Mouse (Mus musculus): ENCODE measurements around the gene Cyb561d1. TPM values are rescaled to one million over a fixed set of nuclear protein-coding genes. Genes with fewer than 3 reads are reported as not detected.

Cyb561d1 gene
- polyA plus RNA-seq, 1 experiment, result 7.0 TPM

GRCm38 (mm10) chr3:108203621-108204325 lies 2.8 kb upstream of the Cyb561d1 start:
- 82% methylated on average over 11 of the region's 11 CpGs for WGBS
- peak; percentile 84 for DNase-seq
- H3K27ac ChIP-seq (ENCODE audit: insufficient read depth, low read depth, low read length), result no peak overlapping the region

GRCm38 (mm10) chr3:108203212-108203611 lies 2.2 kb upstream of the Cyb561d1 start:
- H3K4me1 ChIP-seq (ENCODE audit: control insufficient read depth, insufficient read depth, low read length), result no peaks in the 10 kb centered on the region
- H3K27me3 ChIP-seq (replicated peaks; ENCODE audit: control insufficient read depth, insufficient read depth, low read length), result no peaks in the 10 kb centered on the region
- 94% methylated on average over 13 of the region's 13 CpGs for WGBS
- H3K4me3 ChIP-seq (ENCODE audit: insufficient read depth, low read depth, low read length), result no peak overlapping the region
- no peak for TF ChIP-seq POLR2A (IDR thresholded peaks at IDR 0.05; ENCODE audit: low read depth, low read length)
- TF ChIP-seq CTCF (conservative IDR thresholded peaks at IDR 0.05; ENCODE audit: insufficient read depth, insufficient read length, low read depth, low read length), result no peak
- H3K36me3 ChIP-seq (ENCODE audit: control insufficient read depth, insufficient read depth, low read length), result no peaks in the 10 kb centered on the region
- no peak overlapping the region for H3K27ac ChIP-seq (ENCODE audit: insufficient read depth, low read depth, low read length)
- no peak for DNase-seq

More at GRCm38 (mm10) chr3:108203621-108204325, 2.8 kb upstream of the Cyb561d1 start:
- Histone ChIP-seq H3K4me3 (ENCODE audit: insufficient read depth, low read depth, low read length) (no peak overlapping the region), H3K4me1 (ENCODE audit: control insufficient read depth, insufficient read depth, low read length) (no peaks in the 10 kb centered on the region), H3K36me3 (ENCODE audit: control insufficient read depth, insufficient read depth, low read length) (no peaks in the 10 kb centered on the region), H3K27me3 (replicated peaks; ENCODE audit: control insufficient read depth, insufficient read depth, low read length) (no peaks in the 10 kb centered on the region)
- TF ChIP-seq CTCF (conservative IDR thresholded peaks at IDR 0.05; ENCODE audit: insufficient read depth, insufficient read length, low read depth, low read length), result peak; percentile 85
- TF ChIP-seq POLR2A (IDR thresholded peaks at IDR 0.05; ENCODE audit: low read depth, low read length), result no peak

- Histone ChIP-seq H3K27ac (ENCODE audit: insufficient read depth, low read depth, low read length) (no peak overlapping the region), H3K27me3 (replicated peaks; ENCODE audit: control insufficient read depth, insufficient read depth, low read length) (no peaks in the 10 kb centered on the region), H3K36me3 (ENCODE audit: control insufficient read depth, insufficient read depth, low read length) (no peaks in the 10 kb centered on the region), H3K4me1 (ENCODE audit: control insufficient read depth, insufficient read depth, low read length) (no peaks in the 10 kb centered on the region), H3K4me3 (ENCODE audit: insufficient read depth, low read depth, low read length) (no peak overlapping the region)
- DNase-seq, result no peak
- TF ChIP-seq CTCF (conservative IDR thresholded peaks at IDR 0.05; ENCODE audit: insufficient read depth, insufficient read length, low read depth, low read length) (no peak), POLR2A (IDR thresholded peaks at IDR 0.05; ENCODE audit: low read depth, low read length) (no peak)
These were observed 1.5 kb upstream of the Cyb561d1 start for GRCm38 (mm10) chr3:108202506-108202905.

GRCm38 (mm10) chr3:108199231-108199630 lies 1.8 kb downstream of the Cyb561d1 start:
- DNase-seq, result no peak
- Histone ChIP-seq H3K4me3 (ENCODE audit: insufficient read depth, low read depth, low read length) (no peak overlapping the region), H3K27ac (ENCODE audit: insufficient read depth, low read depth, low read length) (no peak overlapping the region), H3K27me3 (replicated peaks; ENCODE audit: control insufficient read depth, insufficient read depth, low read length) (no peaks in the 10 kb centered on the region), H3K4me1 (ENCODE audit: control insufficient read depth, insufficient read depth, low read length) (peaks cover 7% of the 10 kb centered on the region; the same call in 1 of the 2 replicates), H3K36me3 (ENCODE audit: control insufficient read depth, insufficient read depth, low read length) (no peaks in the 10 kb centered on the region)
- TF ChIP-seq CTCF (conservative IDR thresholded peaks at IDR 0.05; ENCODE audit: insufficient read depth, insufficient read length, low read depth, low read length) (no peak), POLR2A (IDR thresholded peaks at IDR 0.05; ENCODE audit: low read depth, low read length) (no peak)
- WGBS, result 90% methylated on average over 6 of the region's 6 CpGs

DNA sequence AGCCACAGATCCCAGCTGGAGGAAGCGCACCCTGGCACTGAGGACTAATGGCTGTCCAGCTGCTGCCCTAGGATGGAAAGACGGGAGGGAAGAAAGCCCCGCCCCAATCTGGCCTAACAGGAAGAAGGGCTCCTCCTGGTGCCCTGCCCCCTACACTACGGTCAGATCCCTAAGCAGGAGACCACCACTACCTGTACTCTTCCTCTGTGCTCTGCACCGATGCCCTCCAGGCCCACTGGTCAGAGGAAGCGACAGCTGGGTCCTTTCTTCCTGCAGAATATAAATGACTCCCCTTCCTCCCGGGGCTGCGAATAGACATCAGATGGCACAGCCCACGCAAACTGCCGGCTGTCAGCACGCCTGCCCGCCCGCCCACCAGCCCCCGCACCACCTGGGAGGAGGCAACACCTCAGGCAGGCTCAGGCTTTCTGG lies 3.9 kb downstream of the Cyb561d1 start:
- Histone ChIP-seq H3K27me3 (replicated peaks; ENCODE audit: control insufficient read depth, insufficient read depth, low read length) (no peaks in the 10 kb centered on the region), H3K36me3 (ENCODE audit: control insufficient read depth, insufficient read depth, low read length) (no peaks in the 10 kb centered on the region), H3K4me3 (ENCODE audit: insufficient read depth, low read depth, low read length) (no peak overlapping the region), H3K27ac (ENCODE audit: insufficient read depth, low read depth, low read length) (no peak overlapping the region), H3K4me1 (ENCODE audit: control insufficient read depth, insufficient read depth, low read length) (peaks cover 7% of the 10 kb centered on the region; the same call in 1 of the 2 replicates)
- 36% methylated on average over 14 of the region's 14 CpGs for WGBS
- no peak for DNase-seq
- TF ChIP-seq POLR2A (IDR thresholded peaks at IDR 0.05; ENCODE audit: low read depth, low read length) (no peak), CTCF (conservative IDR thresholded peaks at IDR 0.05; ENCODE audit: insufficient read depth, insufficient read length, low read depth, low read length) (no peak)

GRCm38 (mm10) chr3:108195941-108196590 lies 4.9 kb downstream of the Cyb561d1 start:
- TF ChIP-seq CTCF (conservative IDR thresholded peaks at IDR 0.05; ENCODE audit: insufficient read depth, insufficient read length, low read depth, low read length) (no peak), POLR2A (IDR thresholded peaks at IDR 0.05; ENCODE audit: low read depth, low read length) (no peak)
- no peak for DNase-seq
- WGBS, result 80% methylated on average over 7 of the region's 7 CpGs
- H3K4me3 ChIP-seq (ENCODE audit: insufficient read depth, low read depth, low read length), result no peak overlapping the region
- H3K36me3 ChIP-seq (ENCODE audit: control insufficient read depth, insufficient read depth, low read length), result no peaks in the 10 kb centered on the region
- no peaks in the 10 kb centered on the region for H3K27me3 ChIP-seq (replicated peaks; ENCODE audit: control insufficient read depth, insufficient read depth, low read length)
- no peak overlapping the region for H3K27ac ChIP-seq (ENCODE audit: insufficient read depth, low read depth, low read length)
- peaks cover 7% of the 10 kb centered on the region; the same call in 1 of the 2 replicates for H3K4me1 ChIP-seq (ENCODE audit: control insufficient read depth, insufficient read depth, low read length)

DNA sequence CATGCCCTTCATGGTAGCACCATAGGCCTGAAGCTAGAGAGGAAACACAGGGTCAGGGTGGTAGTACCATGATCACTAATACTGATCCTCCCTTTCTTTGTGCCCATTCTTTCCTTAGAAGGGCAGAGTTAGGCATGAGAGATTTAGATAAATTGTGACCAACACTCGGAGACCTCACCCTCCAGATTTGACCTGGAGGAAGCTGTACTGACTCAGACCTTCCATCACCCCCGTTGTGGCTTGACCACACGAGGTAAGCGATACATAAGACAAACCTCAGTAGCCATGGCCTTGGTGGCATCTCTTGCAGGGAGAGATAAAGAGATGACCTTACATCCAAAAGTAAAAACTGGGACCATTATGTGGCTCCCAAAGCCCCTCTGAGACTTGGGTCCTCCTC lies 5.7 kb downstream of the Cyb561d1 start:
- H3K4me3 ChIP-seq (ENCODE audit: insufficient read depth, low read depth, low read length), result no peak overlapping the region
- H3K36me3 ChIP-seq (ENCODE audit: control insufficient read depth, insufficient read depth, low read length), result no peaks in the 10 kb centered on the region
- H3K27me3 ChIP-seq (replicated peaks; ENCODE audit: control insufficient read depth, insufficient read depth, low read length), result no peaks in the 10 kb centered on the region
- TF ChIP-seq POLR2A (IDR thresholded peaks at IDR 0.05; ENCODE audit: low read depth, low read length) (no peak), CTCF (conservative IDR thresholded peaks at IDR 0.05; ENCODE audit: insufficient read depth, insufficient read length, low read depth, low read length) (no peak)
- H3K4me1 ChIP-seq (ENCODE audit: control insufficient read depth, insufficient read depth, low read length), result peaks cover 7% of the 10 kb centered on the region; the same call in 1 of the 2 replicates
- no peak overlapping the region for H3K27ac ChIP-seq (ENCODE audit: insufficient read depth, low read depth, low read length)
- DNase-seq, result no peak
- WGBS, result 81% methylated on average over 4 of the region's 4 CpGs
